Mouse (Mus musculus): Measurements from ENCODE around the gene Il17rb.

GRCm38 (mm10) chr14:29971993-29972392, 36.7 kb downstream of the Il17rb start:
- TF ChIP-seq CTCF (IDR thresholded peaks at IDR 0.05; ENCODE audit: low read depth, low read length), result no peak
- no peak for TF ChIP-seq POLR2AphosphoS5 (IDR thresholded peaks at IDR 0.05; ENCODE audit: insufficient replicate concordance, low read depth, low read length)
- TF ChIP-seq GATA1 (IDR thresholded peaks at IDR 0.05; ENCODE audit: borderline replicate concordance, low read length), result no peak
- TF ChIP-seq TAL1 (conservative IDR thresholded peaks at IDR 0.05; ENCODE audit: low read depth, low read length), result no peak
- no peak for TF ChIP-seq GATA2 (IDR thresholded peaks at IDR 0.05; ENCODE audit: borderline replicate concordance, low read depth, low read length)

All from G1E (cell line).